Mouse (Mus musculus) A20 (cell line): ENCODE measurements at regions not wholly inside any gene's neighbourhood (a gene's known extent, or its start where the extent isn't known, plus 50 kb on each side); places are given as distances from the start of the nearest gene placed in this dataset.

ENCODE experiments used
- DNase-seq: peaks from one replicate; pipeline ENCODE4 v3.0.0-alpha.2; 2011; ENCODE audit warnings: low read depth, low spot score

DNA sequence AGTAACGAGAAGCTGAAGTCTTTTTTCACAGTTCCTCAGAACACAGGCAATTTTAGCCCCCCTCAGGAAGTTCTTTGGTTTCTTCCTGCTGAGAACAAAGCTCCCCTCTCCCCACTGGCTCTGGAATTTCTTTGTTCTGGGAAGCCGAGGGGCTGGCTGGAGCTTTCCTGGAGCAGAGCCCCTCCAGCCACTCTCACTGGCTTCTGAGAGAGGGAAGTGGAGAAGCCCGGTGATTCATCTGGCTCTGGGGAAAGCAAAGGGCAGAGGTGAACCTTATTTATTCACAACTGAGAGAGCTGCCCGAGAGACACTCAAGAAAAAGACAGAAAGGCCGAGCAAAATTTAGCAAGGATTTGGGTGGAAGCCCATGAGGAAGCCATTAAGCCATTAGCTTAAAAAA is 63.9 kb downstream of the Ddx3x start:
- no peak for DNase-seq

DNA sequence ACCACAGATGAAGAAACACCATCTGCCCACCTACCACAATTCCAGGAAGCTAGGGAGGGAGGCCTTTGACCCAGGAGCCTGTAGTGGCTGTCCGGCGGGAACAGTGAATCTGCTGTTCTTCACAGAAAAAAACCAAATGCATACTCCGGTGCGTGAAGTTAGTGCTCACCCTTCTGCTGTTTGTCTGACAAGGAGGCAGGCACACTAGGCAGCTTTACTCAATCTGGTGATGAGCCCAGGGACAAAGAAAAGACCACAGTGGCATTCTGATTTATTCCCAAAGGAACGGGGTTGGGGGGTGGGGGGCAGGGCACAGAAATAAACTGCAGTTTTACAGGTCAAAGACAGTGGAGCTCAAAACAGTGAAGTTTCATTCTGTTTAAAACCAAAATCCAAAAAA is 64.4 kb downstream of the Ddx3x start:
- DNase-seq: no peak

DNA sequence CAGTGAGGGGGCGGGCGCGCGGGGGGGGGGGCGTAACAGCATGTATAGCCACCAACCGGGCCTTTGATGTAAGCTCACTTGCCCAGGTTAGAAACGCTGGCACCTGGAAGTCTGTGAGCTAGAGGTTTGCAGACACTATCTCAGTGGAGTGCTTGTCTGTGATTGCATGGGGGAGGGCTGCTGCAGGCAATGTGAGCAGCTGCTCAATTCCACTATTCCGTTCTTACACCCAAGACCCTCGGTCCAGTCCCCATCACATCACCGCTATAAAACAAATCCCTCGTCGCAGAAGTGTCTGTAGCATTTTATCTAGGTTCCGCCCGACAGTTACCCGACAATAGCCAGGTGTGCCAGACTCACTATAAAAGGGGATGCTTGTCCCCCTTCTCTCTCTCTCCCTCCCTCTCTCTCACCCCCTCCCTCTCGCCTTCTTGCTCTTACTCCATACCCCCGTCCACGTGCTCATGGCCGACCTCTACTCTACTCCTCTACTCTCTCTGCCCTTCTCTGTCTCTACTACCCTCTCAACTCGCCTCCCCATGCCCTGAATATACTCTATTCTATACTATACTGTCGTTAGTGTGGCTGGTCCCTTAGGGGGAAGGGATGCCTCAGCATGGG is 65.4 kb downstream of the Ddx3x start:
- no peak for DNase-seq

DNA sequence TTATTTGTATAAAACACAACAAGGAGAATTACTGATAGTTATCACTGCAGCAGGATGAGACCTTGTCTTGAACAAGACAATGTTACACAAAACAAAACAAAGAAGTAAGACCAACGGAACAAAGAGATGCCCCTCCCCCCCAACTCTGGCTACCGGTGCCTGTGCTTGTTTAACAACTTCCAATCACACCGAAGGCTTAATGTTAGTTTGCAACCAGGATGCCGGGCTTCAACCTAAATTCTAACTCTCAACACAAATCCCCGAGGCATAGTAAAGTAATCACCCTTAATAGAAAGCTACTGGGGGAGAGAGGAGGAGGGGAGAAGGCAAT is 65.9 kb downstream of the Ddx3x start:
- no peak for DNase-seq

DNA sequence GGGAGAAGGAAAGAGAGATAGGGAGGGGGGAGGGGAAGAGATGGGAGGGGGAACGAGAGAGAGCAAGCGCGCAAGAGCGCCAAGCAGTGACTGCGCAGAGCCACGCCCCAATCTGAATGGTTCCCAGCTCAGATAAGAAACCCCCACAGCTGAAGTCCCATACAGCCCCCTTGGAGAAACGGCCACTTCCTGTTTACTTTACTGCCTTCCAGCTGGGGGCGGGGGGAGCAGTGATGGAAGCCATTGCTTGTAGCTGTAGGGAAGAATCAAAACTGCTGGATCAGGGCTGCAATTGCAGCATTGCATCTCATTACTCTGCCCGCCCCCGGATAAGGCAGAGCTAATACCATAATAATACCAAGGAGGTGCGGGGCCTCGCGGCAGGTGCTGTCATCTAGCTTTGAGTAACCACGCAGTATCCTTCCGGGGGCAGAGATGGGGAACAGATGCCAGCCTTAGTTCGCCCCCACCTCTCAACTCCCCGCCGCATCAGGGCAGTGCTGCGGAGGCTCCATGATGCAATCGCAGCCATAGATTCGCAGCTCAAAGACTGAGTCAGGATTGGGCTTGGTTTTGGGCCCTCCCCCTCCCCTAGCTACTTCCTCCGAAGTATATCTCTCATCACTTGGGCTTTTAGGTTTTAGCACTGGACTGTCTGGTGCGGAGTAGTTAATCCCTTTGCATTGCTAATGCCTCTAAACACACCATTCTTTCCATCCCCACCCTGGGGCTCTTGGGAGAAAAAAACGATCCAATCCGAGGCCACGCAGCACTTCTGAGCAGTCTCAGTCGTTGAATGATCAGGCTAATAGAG is 66.5 kb downstream of the Ddx3x start:
- peak; percentile 86 for DNase-seq

DNA sequence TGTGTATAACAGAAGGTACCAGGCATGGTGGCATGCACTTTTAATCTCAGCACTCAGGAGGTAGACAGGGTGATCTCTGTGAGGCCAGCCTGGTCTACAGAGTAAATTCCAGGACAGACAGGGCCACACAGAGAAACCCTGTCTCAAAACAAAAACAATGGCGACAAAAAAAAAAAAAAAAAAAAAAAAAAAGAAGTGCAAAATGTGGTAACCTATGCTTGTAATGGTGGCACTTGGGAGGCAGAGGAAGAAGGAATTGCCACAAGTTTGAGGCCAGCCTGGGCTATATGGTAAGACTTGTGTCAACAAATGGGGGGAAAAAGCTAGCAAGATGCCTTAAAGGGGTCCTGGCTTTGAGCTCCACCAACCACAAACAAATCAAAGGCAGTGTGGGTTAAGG is 67.6 kb downstream of the Ddx3x start:
- no peak for DNase-seq

DNA sequence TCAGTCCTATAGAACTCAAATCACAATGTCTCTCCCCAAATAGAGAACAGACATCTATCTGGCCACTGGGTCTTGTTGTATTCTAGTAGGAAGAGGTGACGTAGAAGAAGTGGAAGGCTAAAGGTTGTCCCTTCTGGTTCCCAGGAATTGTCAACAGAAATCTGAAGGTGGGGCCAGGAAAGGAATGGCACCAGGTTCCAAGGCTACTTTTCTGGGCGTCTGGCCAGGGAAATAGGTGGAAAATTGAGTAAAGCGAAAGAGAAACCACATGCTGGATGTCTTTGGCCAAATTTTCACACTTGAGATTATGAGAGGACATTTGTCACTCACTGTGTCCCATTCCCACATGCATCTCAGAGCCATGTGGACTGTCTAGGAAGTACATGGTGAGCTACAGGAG is 69.7 kb downstream of the Ddx3x start:
- no peak for DNase-seq

DNA sequence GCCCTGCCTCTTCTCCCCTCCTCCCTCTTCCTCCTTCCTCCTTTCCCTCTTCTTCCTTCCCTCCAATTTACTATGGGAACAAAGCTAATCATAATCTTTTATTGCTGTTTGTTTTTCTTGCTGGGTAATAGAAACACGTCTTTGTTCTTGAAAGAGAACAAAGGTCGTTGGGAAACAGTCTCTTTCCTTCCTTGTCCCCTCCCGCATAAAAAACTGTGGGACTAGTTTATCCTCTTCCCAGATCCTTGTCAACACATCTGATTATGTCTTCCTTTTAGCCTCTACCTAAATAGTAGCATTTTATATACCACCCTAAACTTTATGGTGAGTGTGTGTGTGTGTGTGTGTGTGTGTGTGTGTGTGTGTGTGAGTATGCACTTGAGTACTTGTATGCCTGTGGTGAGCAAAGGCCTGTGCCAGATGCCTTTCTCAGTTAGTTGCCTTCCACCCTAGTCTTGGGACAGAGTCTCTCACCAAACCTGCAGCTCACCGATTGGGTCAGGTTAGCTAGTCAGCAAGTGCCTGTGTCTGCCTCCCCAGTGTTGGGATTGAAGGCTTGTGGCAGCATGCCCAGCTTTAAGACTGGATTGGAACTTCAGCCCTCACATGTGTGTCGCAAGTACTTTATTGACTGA is 76.5 kb downstream of the Ddx3x start:
- DNase-seq: no peak

DNA sequence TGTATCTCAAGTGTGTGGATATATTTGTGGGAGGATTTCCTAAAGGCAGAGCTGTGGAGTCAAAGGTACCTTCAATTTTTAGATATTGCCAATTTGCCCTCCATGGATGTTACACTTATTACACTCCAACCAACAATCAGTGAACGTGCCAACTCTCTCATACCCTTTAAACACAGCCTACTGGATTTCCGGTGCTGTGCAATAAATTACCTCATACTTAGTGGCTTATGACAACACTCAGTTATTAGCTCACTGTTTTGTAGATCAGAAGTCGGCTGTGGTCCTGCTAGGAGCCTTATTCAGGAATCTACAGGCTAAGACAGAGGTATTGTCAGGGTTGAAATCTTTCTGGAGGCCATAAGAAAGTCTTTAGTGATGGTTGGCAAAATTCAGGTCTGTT is 77.2 kb downstream of the Ddx3x start:
- DNase-seq: no peak

DNA sequence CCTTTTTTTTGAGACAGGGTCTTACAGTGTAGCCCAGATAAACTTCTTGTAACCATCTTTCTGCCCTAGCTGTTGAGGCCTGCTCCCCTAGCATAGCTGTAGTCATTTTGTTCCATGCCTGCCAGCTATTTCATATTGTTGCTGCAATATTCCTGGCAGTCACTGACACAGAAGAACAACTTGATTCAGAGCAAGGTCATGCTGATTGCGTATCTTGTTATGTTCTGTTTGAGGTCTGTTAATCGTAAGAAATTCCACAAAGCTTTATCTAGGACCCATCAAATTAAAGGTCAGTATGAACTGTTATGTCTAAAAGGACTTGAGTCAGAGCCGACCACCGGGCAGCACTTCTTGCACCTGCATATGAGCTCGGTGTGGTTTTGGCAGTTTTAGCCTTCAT is 79.7 kb downstream of the Ddx3x start:
- DNase-seq: no peak

DNA sequence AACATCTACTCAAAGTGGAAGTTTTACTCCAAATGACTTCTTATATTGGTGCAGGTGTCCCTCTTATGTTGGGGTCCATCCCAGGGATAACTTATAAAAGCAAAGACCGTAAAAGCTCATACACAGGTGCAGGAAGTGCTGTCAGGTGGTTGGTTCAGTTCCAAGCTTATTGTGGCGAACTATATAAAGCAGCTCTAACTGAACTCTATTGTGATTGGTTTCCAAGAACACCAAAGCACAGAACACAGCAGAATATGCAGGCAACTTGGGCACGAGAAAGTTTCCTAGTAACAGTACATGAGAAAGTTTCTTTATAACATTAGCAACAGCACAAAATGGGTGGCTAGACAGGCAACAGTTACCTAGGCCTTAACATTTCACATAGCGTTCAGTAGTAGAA is 89.5 kb downstream of the Ddx3x start:
- DNase-seq: no peak

DNA sequence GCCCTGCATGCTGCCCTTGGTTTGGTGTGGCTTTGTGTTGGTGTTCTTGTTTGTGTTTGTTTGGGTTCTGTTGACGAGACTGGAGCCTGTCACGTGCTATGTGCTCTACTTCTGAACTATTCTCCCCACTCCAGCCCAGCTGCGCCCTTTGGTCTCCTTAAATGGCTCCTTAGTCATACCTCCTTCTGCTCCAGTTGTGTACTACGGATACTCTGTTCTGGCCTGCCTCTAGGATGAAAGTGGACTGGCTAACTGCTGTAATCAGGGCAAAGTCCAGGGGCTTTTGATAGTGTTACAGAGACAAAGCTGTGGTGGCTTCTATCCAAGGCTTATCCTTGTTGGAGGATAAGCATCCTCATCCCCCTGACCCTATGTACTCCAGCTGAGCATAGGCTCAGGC is 92.0 kb downstream of the Ddx3x start:
- DNase-seq: no peak

DNA sequence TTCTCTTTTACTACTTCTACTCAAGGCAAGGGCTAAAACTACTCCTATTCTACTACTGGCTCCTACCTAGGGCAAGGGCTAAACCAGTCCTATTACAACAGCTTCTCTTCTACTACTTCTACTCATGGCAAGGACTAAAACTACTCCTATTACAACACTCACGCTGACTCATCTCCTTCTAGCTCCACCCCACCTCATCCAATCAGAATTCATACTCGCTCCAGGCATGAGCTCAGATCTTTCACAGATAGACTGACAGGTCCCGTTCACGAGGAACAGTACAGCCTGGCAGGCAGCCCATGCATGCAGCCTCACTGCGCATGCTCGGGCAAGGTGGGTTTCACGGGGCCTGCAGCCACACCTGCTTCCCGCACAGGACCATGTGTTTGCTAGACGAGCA is 79.6 kb upstream of the Nyx start:
- DNase-seq: no peak

DNA sequence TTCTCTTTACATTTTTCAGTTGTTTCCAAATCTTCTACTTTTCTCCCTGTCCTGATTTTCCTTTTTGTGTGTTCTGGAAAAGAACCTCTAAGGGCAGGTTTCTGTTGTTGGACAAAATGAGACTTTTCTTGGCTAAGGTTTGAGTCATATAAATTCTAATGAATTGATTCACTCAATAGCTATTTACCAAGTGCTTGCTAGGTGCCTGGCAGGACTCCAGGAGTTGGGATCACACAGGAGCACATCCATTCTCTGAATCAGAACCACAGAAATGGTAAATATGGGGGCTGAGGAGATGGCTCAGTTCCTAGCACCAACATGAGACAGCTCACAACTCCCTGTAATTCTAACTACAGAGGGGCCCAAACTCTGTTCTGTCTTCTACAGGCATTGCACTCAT is 67.4 kb upstream of the Nyx start:
- DNase-seq: no peak

DNA sequence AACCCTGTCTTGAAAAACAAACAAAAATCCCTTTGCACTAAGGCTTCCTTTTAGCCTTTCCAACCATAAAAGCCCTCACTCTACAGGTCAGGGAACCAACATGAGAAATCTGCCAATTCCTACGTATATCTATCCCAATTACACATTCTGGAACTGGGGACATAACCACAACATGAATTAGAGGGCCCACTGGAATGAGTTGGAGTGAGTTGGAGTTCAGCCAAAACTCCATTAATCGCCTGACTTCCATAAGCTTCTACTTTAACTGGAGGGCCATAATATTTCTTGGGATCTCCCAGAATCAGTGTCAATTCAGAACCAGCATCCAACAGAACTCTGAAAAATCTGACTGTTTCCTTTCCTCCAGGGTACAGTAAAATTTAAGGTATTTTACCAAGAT is 53.2 kb upstream of the Nyx start:
- DNase-seq: no peak

DNA sequence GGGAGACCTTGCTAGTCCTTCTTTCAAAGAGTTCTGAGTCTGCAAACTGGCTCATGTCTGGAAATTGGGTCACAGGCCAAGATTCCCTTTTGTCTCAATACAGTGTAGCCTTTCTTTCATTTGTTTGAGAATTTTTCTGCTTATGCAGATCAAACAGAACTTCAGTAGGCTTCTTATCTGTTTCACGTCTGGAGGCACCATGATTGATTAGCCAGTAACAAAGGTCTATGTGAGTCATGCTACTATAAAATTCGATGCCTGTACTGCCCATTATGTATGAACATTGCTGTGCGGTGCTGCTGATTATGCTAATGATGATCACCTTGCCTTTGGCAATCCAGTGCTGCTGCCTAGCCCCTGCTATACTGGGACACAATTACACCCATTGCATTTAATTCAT is 52.8 kb upstream of the Nyx start:
- no peak for DNase-seq
